Mouse (Mus musculus) liver, adult 2 months (tissue): ENCODE results near the gene Adora2a. TPM values are rescaled to one million over a fixed set of nuclear protein-coding genes. Genes with fewer than 3 reads are reported as not detected.

Source experiments
- DNase-seq: peaks from one replicate; pipeline ENCODE4 v3.0.0-alpha.2; 2011; ENCODE audit warnings: low read depth, low spot score; ENCODE audit errors: extremely low read depth
- H3K27ac ChIP-seq: fragments of 200-500 bp; replicated peaks from 2 replicates; pipeline ENCODE4 v1.5.1; 2012; ENCODE audit warnings: low read depth, mild to moderate bottlenecking, control low read depth, inconsistent platforms, low read length; ENCODE audit not compliant: insufficient read depth
- H3K27me3 ChIP-seq: fragments of 200-500 bp; 2 replicates; pipeline ENCODE4 v1.6.1; 2012; ENCODE audit warnings: mild to moderate bottlenecking, moderate library complexity, low read length, inconsistent platforms; ENCODE audit not compliant: control insufficient read depth, insufficient read depth
- H3K36me3 ChIP-seq: fragments of 200-500 bp; 2 replicates; pipeline ENCODE4 v1.6.1; 2012; ENCODE audit warnings: low read length, inconsistent platforms; ENCODE audit not compliant: control insufficient read depth, insufficient read depth
- H3K4me1 ChIP-seq: fragments of 200-500 bp; 2 replicates; pipeline ENCODE4 v1.6.1; 2011; ENCODE audit warnings: low read length; ENCODE audit not compliant: control insufficient read depth, insufficient read depth
- H3K4me3 ChIP-seq: fragments of 200-500 bp; 2 replicates; pipeline ENCODE4 v1.5.1; 2011; ENCODE audit warnings: low read depth, mild to moderate bottlenecking, control low read depth, low read length, moderate library complexity; ENCODE audit not compliant: insufficient read depth
- H3K79me2 ChIP-seq: fragments of 200-500 bp; 2 replicates; pipeline ENCODE4 v1.6.1; 2012; ENCODE audit warnings: inconsistent platforms, mild to moderate bottlenecking, low read length, moderate library complexity; ENCODE audit not compliant: control insufficient read depth, insufficient read depth
- H3K9ac ChIP-seq: fragments of 200-500 bp; 2 replicates; pipeline ENCODE4 v1.6.1; 2012; ENCODE audit warnings: low read depth, mild to moderate bottlenecking, control low read depth, inconsistent platforms, low read length
- CTCF ChIP-seq: fragments of 200-500 bp; IDR thresholded peaks from 2 replicates; pipeline ENCODE4 v1.5.1; 2011; ENCODE audit warnings: low read depth, low read length, control low read depth
- POLR2A ChIP-seq: fragments of 200-500 bp; IDR thresholded peaks from 2 replicates; pipeline ENCODE4 v1.6.1; 2011; ENCODE audit warnings: low read length, control low read depth; ENCODE audit not compliant: insufficient read depth; ENCODE audit errors: extremely low read depth
- WGBS: fragments of 180-500 bp; shearing (Covaris S2); methylation state at CpG from one replicate; pipeline ENCODE4 v1.1.7; 2018; 5-methylcytosine and 5-hydroxymethylcytosine counted together
- polyA plus RNA-seq: library from polyadenylated mRNA; depleted of rRNA; stranded (reverse); fragments of >200 nt; gene quantifications from 2 replicates; pipeline ENCODE4 v1.2.3, GENCODE M21; 2012
- total RNA-seq: library from RNA; depleted of rRNA; stranded (reverse); fragments of >200 nt; gene quantifications from 2 replicates; pipeline ENCODE4 v1.2.3, GENCODE M21; 2014

Gene Adora2a
- total and polyA plus RNA-seq, 2 experiments: 0.65 to 2.6 TPM

GRCm38 (mm10) chr10:75320321-75320720 lies 3.6 kb downstream of the Adora2a start:
- WGBS: 53% methylated on average over 4 of the region's 4 CpGs
- TF ChIP-seq POLR2A (no peak), CTCF (no peak)
- DNase-seq: no peak
- no peak overlapping the region for H3K27ac ChIP-seq
- no peaks in the 10 kb centered on the region; the same call in 1 of the 2 replicates for H3K79me2 ChIP-seq
- H3K9ac ChIP-seq: no peak overlapping the region
- no peak overlapping the region for H3K4me3 ChIP-seq
- no peaks in the 10 kb centered on the region for H3K4me1 ChIP-seq
- peaks cover 5% of the 10 kb centered on the region for H3K27me3 ChIP-seq
- H3K36me3 ChIP-seq: no peaks in the 10 kb centered on the region

GRCm38 (mm10) chr10:75322966-75323365 lies 6.3 kb downstream of the Adora2a start:
- Histone ChIP-seq H3K4me1 (no peaks in the 10 kb centered on the region), H3K79me2 (no peaks in the 10 kb centered on the region; the same call in 1 of the 2 replicates), H3K9ac (no peak overlapping the region), H3K27me3 (no peaks in the 10 kb centered on the region; the same call in 1 of the 2 replicates), H3K27ac (no peak overlapping the region), H3K36me3 (no peaks in the 10 kb centered on the region), H3K4me3 (no peak overlapping the region)
- TF ChIP-seq CTCF (no peak), POLR2A (no peak)
- no peak for DNase-seq
- 79% methylated on average over 6 of the region's 6 CpGs for WGBS

- no peak for DNase-seq
- Histone ChIP-seq H3K27me3 (no peaks in the 10 kb centered on the region; the same call in 1 of the 2 replicates), H3K4me3 (no peak overlapping the region), H3K27ac (no peak overlapping the region), H3K9ac (no peak overlapping the region), H3K79me2 (no peaks in the 10 kb centered on the region; the same call in 1 of the 2 replicates), H3K4me1 (no peaks in the 10 kb centered on the region), H3K36me3 (no peaks in the 10 kb centered on the region)
- no peak for TF ChIP-seq CTCF
- TF ChIP-seq POLR2A: no peak
- 89% methylated on average over 8 of the region's 8 CpGs for WGBS
These were observed 7.3 kb downstream of the Adora2a start for GRCm38 (mm10) chr10:75323986-75324385.

- Histone ChIP-seq H3K4me1 (no peaks in the 10 kb centered on the region), H3K4me3 (no peak overlapping the region), H3K36me3 (no peaks in the 10 kb centered on the region), H3K27ac (no peak overlapping the region), H3K79me2 (no peaks in the 10 kb centered on the region; the same call in 1 of the 2 replicates), H3K27me3 (no peaks in the 10 kb centered on the region; the same call in 1 of the 2 replicates), H3K9ac (no peak overlapping the region)
- WGBS: 85% methylated on average over 10 of the region's 10 CpGs
- TF ChIP-seq CTCF: no peak
- TF ChIP-seq POLR2A: no peak
- no peak for DNase-seq
These were observed 7.7 kb downstream of the Adora2a start for GRCm38 (mm10) chr10:75324391-75324790.

GRCm38 (mm10) chr10:75325821-75326220 lies 9.1 kb downstream of the Adora2a start:
- no peaks in the 10 kb centered on the region for H3K27me3 ChIP-seq
- TF ChIP-seq CTCF (no peak), POLR2A (no peak)
- H3K4me3 ChIP-seq: no peak overlapping the region
- H3K27ac ChIP-seq: no peak overlapping the region
- 95% methylated on average over 23 of the region's 23 CpGs for whole genome bisulfite sequencing
- no peaks in the 10 kb centered on the region for H3K4me1 ChIP-seq
- H3K9ac ChIP-seq: no peak overlapping the region
- no peaks in the 10 kb centered on the region for H3K79me2 ChIP-seq
- DNase-seq: no peak
- H3K36me3 ChIP-seq: no peaks in the 10 kb centered on the region

GRCm38 (mm10) chr10:75326553-75326952 lies 9.9 kb downstream of the Adora2a start:
- Histone ChIP-seq H3K4me1 (no peaks in the 10 kb centered on the region), H3K79me2 (no peaks in the 10 kb centered on the region), H3K27me3 (no peaks in the 10 kb centered on the region), H3K9ac (no peak overlapping the region), H3K27ac (no peak overlapping the region), H3K4me3 (no peak overlapping the region), H3K36me3 (no peaks in the 10 kb centered on the region)
- WGBS: 43% methylated on average over 3 of the region's 3 CpGs
- peak; percentile 13 for DNase-seq
- TF ChIP-seq POLR2A (no peak), CTCF (no peak)
